Mouse (Mus musculus) heart, embryonic 16.5 days (tissue): ENCODE measurements at regions not wholly inside any gene's neighbourhood (a gene's known extent, or its start where the extent isn't known, plus 50 kb on each side); places are given as distances from the start of the nearest gene placed in this dataset.
A peak's percentile ranks its signal among the peaks of the same experiment; 100 is the strongest.

ENCODE experiments used
- ATAC-seq: fragments of 200-750 bp; cut with Nextera tagmentation; replicated peaks from 2 replicates; pipeline ENCODE4 v1.8.0; 2017; ENCODE audit warnings: moderate number of reproducible peaks; ENCODE audit not compliant: insufficient read depth, low FRiP score; ENCODE audit errors: extremely low read depth
- H3K27ac ChIP-seq: fragments of 300-500 bp; sonication (generic); 2 replicates; pipeline ENCODE4 v1.5.1; 2014; ENCODE audit warnings: mild to moderate bottlenecking, low read length, control low read depth, moderate library complexity
- H3K27me3 ChIP-seq: fragments of 300-500 bp; sonication (generic); 2 replicates; pipeline ENCODE4 v1.6.1; 2014; ENCODE audit warnings: low read length, mixed read lengths; ENCODE audit not compliant: control insufficient read depth, insufficient read depth
- H3K36me3 ChIP-seq: fragments of 300-500 bp; sonication (generic); 2 replicates; pipeline ENCODE4 v1.6.1; 2014; ENCODE audit not compliant: control insufficient read depth, insufficient read depth
- H3K4me1 ChIP-seq: fragments of 300-500 bp; sonication (generic); 2 replicates; pipeline ENCODE4 v1.6.1; 2014; ENCODE audit warnings: low read length, mixed read lengths; ENCODE audit not compliant: control insufficient read depth, insufficient read depth
- H3K4me2 ChIP-seq: fragments of 300-500 bp; sonication (generic); 2 replicates; pipeline ENCODE4 v1.6.1; 2014; ENCODE audit warnings: low read depth, mild to moderate bottlenecking, control low read depth, low read length
- H3K4me3 ChIP-seq: fragments of 300-500 bp; sonication (generic); 2 replicates; pipeline ENCODE4 v1.5.1; 2014; ENCODE audit warnings: mild to moderate bottlenecking, control low read depth, low read length
- H3K9ac ChIP-seq: fragments of 300-500 bp; sonication (generic); 2 replicates; pipeline ENCODE4 v1.6.1; 2014; ENCODE audit warnings: low read length, control low read depth
- H3K9me3 ChIP-seq: fragments of 300-500 bp; sonication (generic); replicated peaks from 2 replicates; pipeline ENCODE4 v1.6.1; 2016; ENCODE audit warnings: low read length; ENCODE audit not compliant: control insufficient read depth
- WGBS: fragments of 180-500 bp; shearing (Covaris S2); extraction: QIAGEN DNeasy Blood & Tissue Kit; methylation state at CpG from one replicate; pipeline ENCODE4 v1.1.7; 2014; 5-methylcytosine and 5-hydroxymethylcytosine counted together

- ATAC-seq, result no peak
- H3K27ac ChIP-seq, result no peak overlapping the region
Measured at GRCm38 (mm10) chr7:116596914-116597313, 92.7 kb downstream of the Nucb2 start.

GRCm38 (mm10) chr7:116600340-116600739 lies 96.2 kb downstream of the Nucb2 start:
- no peak overlapping the region for H3K4me2 ChIP-seq
- H3K9me3 ChIP-seq, result no peaks in the 10 kb centered on the region
- no peaks in the 10 kb centered on the region for H3K27me3 ChIP-seq
- H3K27ac ChIP-seq, result no peak overlapping the region
- H3K36me3 ChIP-seq, result no peaks in the 10 kb centered on the region
- no peak overlapping the region for H3K4me3 ChIP-seq
- no peaks in the 10 kb centered on the region for H3K4me1 ChIP-seq
- H3K9ac ChIP-seq, result no peak overlapping the region
- WGBS, result 77% methylated on average over 3 of the region's 3 CpGs
- no peak for ATAC-seq

More at GRCm38 (mm10) chr7:116596914-116597313, 92.7 kb downstream of the Nucb2 start:
- no peak overlapping the region for H3K4me3 ChIP-seq
- no peak overlapping the region for H3K9ac ChIP-seq
- H3K4me1 ChIP-seq, result no peaks in the 10 kb centered on the region
- H3K9me3 ChIP-seq, result no peaks in the 10 kb centered on the region
- no peaks in the 10 kb centered on the region for H3K27me3 ChIP-seq
- no peak overlapping the region for H3K4me2 ChIP-seq
- no peaks in the 10 kb centered on the region for H3K36me3 ChIP-seq

- H3K4me3 ChIP-seq, result no peak overlapping the region
- no peaks in the 10 kb centered on the region for H3K36me3 ChIP-seq
- no peaks in the 10 kb centered on the region for H3K4me1 ChIP-seq
- 58% methylated on average over 6 of the region's 6 CpGs for WGBS
- no peak overlapping the region for H3K9ac ChIP-seq
- H3K4me2 ChIP-seq, result no peak overlapping the region
- no peaks in the 10 kb centered on the region for H3K9me3 ChIP-seq
- H3K27ac ChIP-seq, result no peak overlapping the region
- H3K27me3 ChIP-seq, result no peaks in the 10 kb centered on the region
- ATAC-seq, result no peak
Measured at GRCm38 (mm10) chr7:116603167-116603839, 99.1 kb downstream of the Nucb2 start.

- ATAC-seq, result no peak
- Histone ChIP-seq H3K4me2 (no peak overlapping the region), H3K9ac (no peak overlapping the region), H3K27ac (no peak overlapping the region), H3K36me3 (no peaks in the 10 kb centered on the region), H3K4me1 (no peaks in the 10 kb centered on the region), H3K27me3 (no peaks in the 10 kb centered on the region), H3K9me3 (no peaks in the 10 kb centered on the region), H3K4me3 (no peak overlapping the region)
- 71% methylated on average over 3 of the region's 3 CpGs for WGBS
Measured at GRCm38 (mm10) chr7:116603840-116604194, 99.6 kb downstream of the Nucb2 start.

GRCm38 (mm10) chr7:116606255-116606654 lies 102.1 kb downstream of the Nucb2 start:
- no peak overlapping the region for H3K9ac ChIP-seq
- 62% methylated on average over 6 of the region's 6 CpGs for WGBS
- H3K27ac ChIP-seq, result no peak overlapping the region
- H3K9me3 ChIP-seq, result no peaks in the 10 kb centered on the region
- no peak overlapping the region for H3K4me3 ChIP-seq
- no peak overlapping the region for H3K4me2 ChIP-seq
- no peak for ATAC-seq
- no peaks in the 10 kb centered on the region for H3K27me3 ChIP-seq
- H3K36me3 ChIP-seq, result no peaks in the 10 kb centered on the region
- H3K4me1 ChIP-seq, result peaks cover 3% of the 10 kb centered on the region; the same call in 1 of the 2 replicates

GRCm38 (mm10) chr7:116606751-116607483 lies 102.7 kb downstream of the Nucb2 start:
- Histone ChIP-seq H3K4me3 (no peak overlapping the region), H3K27ac (no peak overlapping the region), H3K9ac (no peak overlapping the region), H3K4me1 (peaks cover 3% of the 10 kb centered on the region; the same call in 1 of the 2 replicates), H3K36me3 (no peaks in the 10 kb centered on the region), H3K27me3 (no peaks in the 10 kb centered on the region), H3K4me2 (no peak overlapping the region), H3K9me3 (no peaks in the 10 kb centered on the region)
- 64% methylated on average over 6 of the region's 6 CpGs for WGBS
- no peak for ATAC-seq

- peak overlapping the region; percentile 52 for H3K4me3 ChIP-seq
- H3K4me1 ChIP-seq, result peaks cover 3% of the 10 kb centered on the region; the same call in 1 of the 2 replicates
- peak overlapping the region; percentile 53; the same call in 1 of the 2 replicates for H3K9ac ChIP-seq
- H3K9me3 ChIP-seq, result no peaks in the 10 kb centered on the region
- no peaks in the 10 kb centered on the region for H3K36me3 ChIP-seq
- WGBS, result 3% methylated on average over 15 of the region's 15 CpGs
- H3K27me3 ChIP-seq, result no peaks in the 10 kb centered on the region
- no peak overlapping the region for H3K27ac ChIP-seq
- peak overlapping the region; percentile 87 for H3K4me2 ChIP-seq
- no peak for ATAC-seq
Measured at GRCm38 (mm10) chr7:116607628-116608225, 103.6 kb downstream of the Nucb2 start.

GRCm38 (mm10) chr7:116608350-116609085 lies 104.3 kb downstream of the Nucb2 start:
- H3K27me3 ChIP-seq, result no peaks in the 10 kb centered on the region
- WGBS, result 25% methylated on average over 15 of the region's 15 CpGs
- H3K4me1 ChIP-seq, result peaks cover 3% of the 10 kb centered on the region; the same call in 1 of the 2 replicates
- peak overlapping the region; percentile 52 for H3K4me3 ChIP-seq
- no peaks in the 10 kb centered on the region for H3K36me3 ChIP-seq
- H3K9ac ChIP-seq, result peak overlapping the region; percentile 53; the same call in 1 of the 2 replicates
- H3K27ac ChIP-seq, result no peak overlapping the region
- peak; percentile 19; the same call in 1 of the 2 replicates for ATAC-seq
- peak overlapping the region; percentile 87 for H3K4me2 ChIP-seq
- no peaks in the 10 kb centered on the region for H3K9me3 ChIP-seq
